Mouse (Mus musculus) left cerebral cortex, postnatal 10 days (tissue): Measurements from ENCODE around the gene Erfe. TPM values are rescaled to one million over a fixed set of nuclear protein-coding genes. Genes with fewer than 3 reads are reported as not detected.

Experiments
- DNase-seq, 2 experiments: peaks; one replicate each; pipeline ENCODE4 v3.0.0; 2021 to 2022; ENCODE audit warnings: low spot score in 2 of 2, mixed read lengths in 1 of 2; ENCODE audit errors: extremely low spot score in 1 of 2
- intact Hi-C: fragments of 180-260 bp; cut with DNase I; formaldehyde crosslinking; loops from one replicate; pipeline ENCODE4 v1.15.1; 2025
- total RNA-seq, 2 experiments: library from RNA; stranded (reverse); gene quantifications; 2 replicates each; pipeline ENCODE4 v1.2.3; 2021

Erfe gene
- total RNA-seq, 2 experiments from 2014 or later: 0.39 to 0.41 TPM

DNA sequence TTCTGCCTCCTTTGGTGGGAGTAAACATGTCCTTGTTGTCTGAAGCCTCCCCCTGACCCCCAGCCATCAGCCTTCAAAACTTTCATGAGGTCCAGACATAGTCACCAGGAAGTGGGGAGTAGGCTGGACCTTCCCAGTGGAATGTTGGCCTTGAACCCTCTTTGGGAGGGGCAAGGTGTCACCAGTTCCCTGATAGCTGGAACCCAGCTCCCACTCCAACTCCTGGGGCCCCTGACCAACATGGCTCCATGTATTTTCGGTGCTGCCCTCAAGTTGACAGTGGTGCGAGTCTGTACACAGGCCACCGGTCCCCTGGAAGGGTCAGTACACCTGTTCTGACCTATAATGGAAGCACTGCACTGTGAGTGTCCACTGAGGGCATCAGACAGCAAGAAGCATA is 1.1 kb downstream of the Erfe start:
- no peak for DNase-seq
- intact Hi-C loops: no loop called here

DNA sequence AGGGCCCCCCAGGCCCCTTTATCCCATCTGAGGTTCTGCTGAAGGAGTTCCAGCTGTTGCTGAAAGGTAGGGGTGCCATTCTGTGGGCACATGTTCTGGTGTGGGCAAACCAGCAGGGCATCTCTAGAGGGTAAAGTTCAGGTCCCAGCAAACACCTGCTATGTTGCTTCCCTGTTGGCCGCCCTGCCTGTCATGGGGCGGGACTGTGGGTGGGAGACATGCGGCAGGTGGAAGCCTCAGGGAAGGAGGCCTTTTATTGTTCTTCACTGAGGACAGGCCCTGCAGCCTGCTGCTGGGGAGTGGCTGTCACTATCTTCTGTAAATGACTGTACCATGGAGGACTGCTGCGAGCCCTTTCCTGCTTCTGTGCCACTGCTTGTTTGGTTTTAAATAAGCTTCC is 3.2 kb downstream of the Erfe start:
- intact Hi-C loops: no loop called here
- DNase-seq: no peak

DNA sequence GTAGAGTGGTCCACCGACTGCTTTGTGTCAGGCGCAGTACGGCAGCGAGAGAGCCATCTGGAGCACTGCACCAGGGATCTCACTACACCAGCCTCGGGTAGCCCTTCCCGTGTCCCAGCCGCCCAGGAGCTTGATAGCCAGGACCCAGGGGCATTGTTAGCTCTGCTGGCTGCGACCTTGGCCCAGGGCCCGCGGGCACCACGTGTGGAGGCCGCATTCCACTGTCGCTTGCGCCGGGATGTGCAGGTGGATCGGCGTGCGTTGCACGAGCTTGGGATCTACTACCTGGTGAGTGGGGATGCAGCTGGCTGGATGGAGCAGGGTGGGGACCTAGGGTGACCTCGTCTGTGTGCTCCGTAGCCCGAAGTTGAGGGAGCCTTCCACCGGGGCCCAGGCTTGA is 3.8 kb downstream of the Erfe start:
- no peak for DNase-seq
- intact Hi-C loops: loop anchor here (10.0 kb wide), 1 partner anchor 245 kb away; no protein-coding TSS in a partner anchor

DNA sequence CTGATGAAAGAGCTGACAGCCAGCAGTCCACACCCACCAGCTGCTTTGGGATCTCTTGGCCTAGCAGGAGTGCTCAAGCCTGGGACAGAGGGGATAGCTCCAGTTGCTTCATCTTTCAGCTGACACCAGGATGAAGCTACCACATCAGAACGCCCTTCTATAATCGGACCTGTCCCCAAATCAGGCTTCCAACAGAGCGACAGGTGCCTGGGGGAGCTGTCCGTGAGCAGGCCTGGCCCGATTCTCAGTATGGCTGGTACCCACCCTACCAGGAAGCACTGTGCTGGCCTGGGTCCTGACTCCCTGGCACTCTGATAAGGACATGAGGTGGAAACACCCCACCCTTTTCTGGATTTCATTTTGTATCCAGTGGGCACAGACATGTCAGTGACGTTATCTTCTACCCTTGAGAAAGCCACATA is 7.2 kb downstream of the Erfe start:
- DNase-seq: no peak
- intact Hi-C loops: loop anchor here (10.0 kb wide), 1 partner anchor 249 kb away; no protein-coding TSS in a partner anchor

DNA sequence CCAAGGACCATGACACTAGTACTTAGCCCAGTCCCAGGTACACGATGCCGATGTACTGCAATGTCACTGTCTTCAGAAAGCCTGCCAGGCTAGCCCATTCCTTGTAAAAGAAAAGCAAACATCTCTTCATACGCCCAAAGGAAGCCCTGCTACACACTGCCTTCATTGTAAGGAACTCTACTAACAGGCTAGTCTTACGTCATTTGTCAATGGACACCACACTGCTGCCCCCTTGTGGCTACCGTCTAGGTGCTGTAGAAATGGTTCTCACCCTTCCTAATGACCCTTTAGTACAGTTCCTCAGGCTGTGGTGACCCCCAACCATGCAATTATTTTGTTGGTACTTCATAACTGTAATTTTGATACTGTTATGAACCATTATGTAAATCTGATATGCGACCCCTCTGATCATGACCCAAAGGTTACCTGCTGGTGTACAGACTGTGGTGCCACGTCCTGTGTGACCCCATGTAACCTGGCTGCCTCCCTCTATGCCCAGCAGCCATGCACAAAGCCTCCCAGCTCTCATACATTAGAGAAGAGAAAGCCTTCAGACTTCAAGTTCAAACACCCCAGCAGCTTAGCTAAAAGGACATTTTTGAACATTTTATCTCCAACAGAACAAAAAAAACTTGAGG is 14.3 kb downstream of the Erfe start:
- peak; percentile 53 to 82 for DNase-seq
- intact Hi-C loops: loop anchor here (10.0 kb wide), 1 partner anchor 406 kb away; no protein-coding TSS in a partner anchor

DNA sequence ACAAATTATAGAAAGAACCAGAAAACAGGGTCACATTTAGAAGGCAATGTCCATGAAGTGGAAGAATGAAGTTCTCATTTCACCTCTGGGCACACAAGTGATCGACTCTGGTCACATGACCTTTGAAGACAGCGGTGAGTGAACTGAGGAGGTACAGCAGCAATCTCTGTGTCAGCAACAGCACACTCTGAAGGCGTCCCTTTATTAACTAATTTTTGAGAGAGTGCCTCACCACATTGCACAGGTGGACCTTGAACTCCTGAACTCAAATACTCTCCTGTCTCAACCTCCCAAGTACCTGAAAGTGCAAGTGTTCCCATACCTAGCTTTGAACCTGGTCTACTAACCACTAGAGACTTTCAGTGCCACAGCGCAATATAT is 14.9 kb downstream of the Erfe start:
- DNase-seq: no peak
- intact Hi-C loops: loop anchor here (10.0 kb wide), 1 partner anchor 406 kb away; no protein-coding TSS in a partner anchor

DNA sequence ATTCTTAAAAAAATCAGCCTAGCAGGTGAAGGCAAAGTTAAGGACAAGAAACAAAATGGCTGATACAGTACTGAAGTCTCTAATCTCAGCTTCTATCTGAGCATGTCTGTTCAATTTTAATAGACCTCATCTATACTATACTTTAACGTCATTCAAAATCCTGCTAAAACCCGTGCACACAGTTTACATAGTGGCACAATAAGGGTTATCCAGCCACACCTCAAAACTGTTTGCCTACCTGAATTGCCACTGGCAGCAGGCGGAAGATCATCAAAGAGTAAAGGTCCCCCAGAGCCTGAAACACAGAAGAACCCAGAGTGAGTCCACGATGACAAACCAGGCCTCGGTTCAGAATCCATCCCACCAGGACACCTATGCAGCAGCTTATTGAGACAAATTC is 24.1 kb downstream of the Erfe start:
- intact Hi-C loops: no loop called here
- no peak for DNase-seq

DNA sequence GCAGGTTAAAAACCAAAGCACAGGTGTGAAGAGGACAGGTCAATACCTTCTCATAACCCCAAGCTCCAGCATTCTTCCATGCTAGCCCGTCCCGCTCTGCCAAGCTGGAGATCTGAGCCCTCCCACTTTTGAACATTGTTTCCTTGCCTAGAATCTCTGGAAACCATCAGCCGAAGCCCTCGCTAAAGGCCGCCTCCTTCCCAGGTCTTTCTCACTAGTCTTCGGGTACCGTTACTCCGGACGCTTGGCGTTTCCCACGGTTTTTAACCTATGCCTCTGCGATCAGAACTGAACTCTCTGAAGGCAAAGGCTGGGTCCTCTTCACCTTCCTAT is 31.7 kb downstream of the Erfe start:
- intact Hi-C loops: no loop called here
- DNase-seq: no peak

DNA sequence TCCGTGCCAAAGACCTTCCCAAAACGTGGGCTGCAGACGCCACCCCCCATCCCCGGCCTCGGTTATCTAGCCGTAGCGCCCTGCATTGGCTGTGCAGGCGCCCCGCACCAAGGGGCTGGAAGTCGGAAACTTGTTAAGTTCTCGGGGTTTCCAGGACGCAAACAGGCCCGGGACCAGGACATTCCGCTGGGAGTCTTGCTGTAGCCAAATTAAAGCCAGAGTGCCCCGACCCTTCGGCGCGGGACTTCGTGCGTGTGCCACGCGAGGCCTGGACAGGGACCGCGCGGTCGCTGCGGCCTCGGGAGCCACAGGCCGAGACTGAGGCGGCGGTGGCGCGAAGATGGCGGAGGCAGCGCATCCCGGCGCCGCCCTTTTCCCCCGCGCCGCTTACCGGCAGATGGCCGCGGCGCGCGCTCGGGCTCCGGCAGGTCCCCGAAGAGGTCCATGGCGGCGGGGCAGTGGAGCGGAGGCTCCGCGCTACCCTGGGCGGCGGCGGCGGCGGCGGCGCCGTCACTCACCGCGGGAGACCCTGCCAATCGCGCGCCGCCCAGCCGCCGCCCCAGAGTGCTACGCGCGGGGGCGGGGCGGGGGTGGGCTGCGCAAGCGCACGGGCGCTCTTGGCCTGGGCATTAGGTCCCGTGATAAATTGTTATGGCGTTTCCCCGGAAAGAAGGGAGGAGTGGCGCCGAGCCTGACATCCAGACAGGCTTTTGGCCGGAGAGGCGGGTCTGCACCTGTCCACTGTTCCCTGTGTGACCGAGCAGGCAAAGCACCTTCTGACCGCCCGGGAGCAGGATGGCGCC is 32.2 kb downstream of the Erfe start, which contains the start of gene Ilkap:
Gene Ilkap (minus strand): TSS at position 556 of the 803 bp plus-strand sequence.
- peak; percentile 66 to 89 for DNase-seq
- intact Hi-C loops: no loop called here

DNA sequence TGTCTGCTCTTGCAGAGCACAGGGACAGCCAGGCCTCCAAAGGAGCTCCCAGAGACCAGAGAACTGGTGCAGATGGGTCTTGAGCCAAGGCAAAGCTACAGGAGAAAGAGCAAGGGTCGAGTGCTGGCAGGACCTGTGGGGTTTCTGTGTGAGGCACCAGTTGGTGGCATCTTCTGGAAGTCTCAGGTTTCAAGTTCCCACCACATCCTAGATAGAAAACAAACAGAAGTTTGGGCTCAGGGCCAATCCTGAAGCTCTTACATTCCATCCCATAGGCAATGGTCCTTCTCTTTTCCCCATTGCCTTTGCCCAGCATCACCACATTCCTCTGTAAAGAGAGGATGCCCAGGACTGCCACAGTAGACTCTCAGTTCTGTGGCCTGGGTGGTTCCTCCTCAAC is 38.7 kb downstream of the Erfe start:
- intact Hi-C loops: no loop called here
- DNase-seq: no peak

DNA sequence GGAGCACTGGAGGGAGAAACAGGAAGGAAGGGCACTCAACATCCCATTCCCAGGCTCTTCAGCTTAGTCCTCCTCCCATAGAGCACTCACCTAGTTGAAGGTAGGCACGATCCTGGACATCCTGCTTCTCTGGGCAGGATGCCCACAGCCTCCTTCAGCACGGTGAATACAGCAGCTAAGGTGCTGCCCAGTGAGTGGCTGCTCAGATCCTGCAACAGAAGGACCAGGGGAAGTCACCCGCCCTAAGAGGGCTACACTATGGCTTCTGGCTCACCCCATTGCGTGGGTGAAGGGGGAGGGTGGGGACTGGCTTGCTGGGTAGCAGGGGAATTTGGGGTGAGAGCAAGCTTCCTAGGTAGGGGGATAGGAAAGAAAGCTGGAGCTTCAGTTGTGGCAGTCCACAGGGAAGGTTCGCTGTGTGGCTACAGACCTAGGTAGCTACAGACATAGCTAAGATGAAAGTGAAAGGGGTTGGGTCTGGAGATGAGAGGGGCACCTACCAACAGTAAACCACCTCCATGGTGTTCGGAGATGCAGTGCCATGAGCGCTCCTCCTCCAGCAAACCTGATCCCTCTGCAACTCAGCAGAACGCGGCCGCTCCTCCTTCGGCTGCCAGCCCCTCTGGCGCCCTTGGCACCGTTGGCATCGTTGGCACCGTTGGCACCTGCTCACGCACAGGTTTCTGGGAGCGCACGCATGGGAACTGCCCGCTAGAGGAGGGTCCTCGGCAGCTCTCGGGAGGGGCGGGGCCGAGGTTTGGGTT is 39.4 kb downstream of the Erfe start:
- DNase-seq: no peak
- intact Hi-C loops: no loop called here

DNA sequence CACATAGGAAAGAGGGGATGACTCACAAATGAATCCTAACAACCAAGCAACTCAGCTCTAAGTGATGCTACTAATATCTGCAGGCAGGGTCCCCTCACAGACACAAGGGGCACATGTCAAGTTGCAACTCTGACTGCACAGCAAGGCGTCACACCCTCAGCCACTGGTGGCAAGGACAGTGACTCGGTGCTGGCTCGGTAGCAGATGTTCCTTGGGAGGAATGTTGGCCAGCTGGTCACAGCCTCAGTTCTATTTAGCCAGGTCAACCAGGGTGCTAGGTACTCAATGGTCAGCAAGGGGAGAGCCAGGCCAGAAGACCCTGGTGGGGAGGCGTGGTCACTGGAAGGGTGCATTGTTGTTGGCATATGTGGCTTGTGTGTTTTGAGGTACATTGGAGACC is 41.6 kb downstream of the Erfe start:
- DNase-seq: no peak
- intact Hi-C loops: no loop called here

DNA sequence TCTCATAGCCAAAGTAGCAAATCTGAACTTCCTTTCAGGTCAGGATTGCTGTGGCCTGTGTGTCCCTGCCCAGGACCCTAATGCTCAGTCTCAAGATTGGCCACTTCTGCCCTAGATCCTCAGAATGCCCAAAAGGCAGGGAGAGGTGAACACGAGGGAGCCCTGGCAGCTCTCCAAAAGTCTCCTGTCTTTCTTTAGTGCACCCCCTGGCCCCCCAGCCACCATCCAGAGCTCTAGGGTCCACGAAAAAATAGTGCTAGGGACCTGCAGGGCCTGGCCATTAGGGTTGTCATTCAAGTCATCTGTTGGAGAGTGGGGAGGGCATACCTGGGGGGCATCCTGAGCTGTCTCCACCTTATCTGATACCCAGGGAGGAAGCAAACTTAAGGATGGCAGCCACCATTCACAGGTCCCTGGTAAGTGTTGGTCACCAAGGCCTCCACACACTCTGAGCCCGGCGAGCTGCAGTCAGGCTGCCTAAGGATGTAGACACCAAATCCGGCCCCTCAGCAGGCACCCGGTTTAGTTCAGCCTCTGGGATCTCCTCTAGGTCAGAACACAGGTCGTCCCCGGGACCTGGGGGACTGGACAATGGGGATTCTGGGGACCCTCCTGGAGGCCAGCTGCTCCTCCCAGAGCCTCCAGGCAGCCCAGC is 45.5 kb downstream of the Erfe start:
- peak in 1 of 2 experiments; percentile 47 for DNase-seq
- intact Hi-C loops: no loop called here

DNA sequence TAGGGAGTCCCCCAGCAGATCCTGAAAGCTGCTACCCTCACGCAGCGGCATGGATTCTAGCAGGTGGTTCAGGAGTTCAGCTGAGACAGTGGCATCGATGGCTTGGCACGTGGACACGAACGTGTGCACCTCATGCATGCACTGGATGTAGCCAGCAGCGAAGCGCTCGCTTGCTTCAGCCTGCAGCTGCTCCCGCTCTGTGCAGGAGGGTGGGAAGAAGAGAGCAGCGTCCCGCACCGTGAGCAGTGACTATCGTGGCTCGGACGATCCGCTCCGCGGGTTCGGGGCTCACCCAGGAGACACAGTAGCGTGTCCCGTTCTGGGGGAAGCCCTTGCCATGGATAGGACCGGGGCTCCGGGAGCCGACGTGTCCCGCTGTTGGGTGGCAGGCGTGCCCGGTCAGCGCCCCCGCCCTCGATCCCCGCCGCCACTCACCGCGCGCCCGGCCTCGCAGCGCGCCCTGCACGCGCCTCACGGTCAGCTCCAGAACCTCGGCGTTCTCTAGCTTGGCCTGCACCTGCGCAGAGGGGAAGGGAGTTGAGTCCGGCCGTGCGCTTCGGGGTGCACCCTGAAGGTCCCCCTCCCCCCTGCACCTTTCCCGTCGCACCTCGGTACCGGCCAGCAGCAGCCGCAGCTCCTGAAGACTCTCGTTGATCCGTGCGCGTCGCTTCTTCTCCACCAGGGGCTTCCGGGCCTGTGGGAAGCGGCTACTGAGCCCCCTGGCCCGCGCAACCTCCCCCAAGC is 46.2 kb downstream of the Erfe start:
- intact Hi-C loops: no loop called here
- DNase-seq: no peak

DNA sequence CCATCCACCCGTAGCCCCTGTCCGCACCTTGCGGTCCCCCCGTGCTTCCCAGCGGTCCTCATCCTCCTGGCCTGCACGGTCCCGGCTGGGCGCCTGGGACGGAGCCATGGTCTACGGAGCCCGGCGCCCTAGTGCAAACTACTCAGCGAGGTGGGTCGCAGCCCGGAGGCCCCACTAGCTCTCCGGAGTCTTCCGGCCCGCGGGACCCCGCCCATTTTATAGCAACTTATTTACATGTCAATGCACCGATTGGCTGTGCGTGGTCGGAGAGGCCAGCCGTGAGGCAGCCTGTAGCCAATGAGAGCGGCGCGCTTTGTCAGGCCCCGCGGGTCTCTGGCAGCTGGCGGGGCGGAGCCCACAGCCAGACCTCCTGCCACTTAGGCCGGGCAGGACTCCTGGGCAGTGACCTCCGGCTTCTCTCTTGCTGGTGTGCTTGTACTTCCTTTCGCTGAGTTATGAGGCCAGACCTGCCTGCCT is 46.8 kb downstream of the Erfe start:
- intact Hi-C loops: no loop called here
- DNase-seq: peak; percentile 93 to 97

DNA sequence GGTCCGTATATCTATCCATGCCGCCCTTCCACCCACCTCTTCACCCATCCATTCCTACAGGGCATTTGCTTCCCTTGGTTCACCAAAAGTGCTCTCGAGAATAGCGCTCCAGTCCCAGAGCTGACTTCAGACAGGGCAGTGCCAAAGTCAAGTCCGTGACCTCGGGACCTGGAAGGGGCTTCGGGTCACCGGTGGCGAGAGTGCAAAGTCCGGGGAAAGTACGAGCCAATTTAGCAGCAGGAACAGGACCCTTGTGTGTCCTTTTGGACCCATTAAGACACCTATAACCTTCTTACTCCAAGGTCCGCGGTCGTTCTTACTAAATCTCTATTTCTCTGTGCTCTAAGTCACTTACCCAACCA is 47.3 kb downstream of the Erfe start:
- intact Hi-C loops: no loop called here
- DNase-seq: peak in 1 of 2 experiments; percentile 49

DNA sequence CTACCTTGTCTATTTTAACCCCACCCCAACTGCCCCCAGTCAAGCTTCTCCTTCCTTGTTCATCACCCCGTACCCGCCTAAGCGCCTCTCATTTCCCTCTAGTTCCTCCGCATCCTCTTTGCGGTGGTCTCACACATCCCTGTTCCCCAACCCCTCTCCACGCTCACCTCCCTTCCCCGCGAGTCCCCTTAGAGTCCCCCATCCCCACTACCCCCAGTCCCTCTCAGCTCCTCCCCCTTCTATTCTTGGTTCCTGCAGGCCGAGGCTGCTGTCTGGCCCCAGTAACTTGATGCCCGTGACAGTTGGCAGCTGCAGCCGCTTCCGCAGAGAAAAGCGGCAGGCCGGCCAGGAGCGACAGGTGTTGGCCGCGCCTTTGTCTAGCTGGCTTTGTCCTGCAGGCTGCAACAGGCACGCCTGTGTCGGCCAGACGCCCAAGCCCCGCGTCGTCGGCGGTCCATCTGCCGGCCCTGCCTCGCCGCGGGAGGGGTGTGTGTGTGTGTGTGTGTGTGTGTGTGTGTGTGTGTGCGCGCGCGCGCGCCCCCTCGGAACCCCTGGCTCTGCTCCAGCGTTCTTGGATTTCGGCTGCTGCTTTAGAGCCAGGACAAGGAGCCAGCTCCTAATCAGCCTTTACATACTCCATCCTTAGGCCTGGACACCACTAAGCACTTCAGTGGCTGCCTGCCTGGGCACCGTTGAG is 47.8 kb downstream of the Erfe start, which contains the start of gene Hes6:
Gene Hes6 (minus strand): TSS at position 141 of the 697 bp plus-strand sequence.
- intact Hi-C loops: no loop called here
- DNase-seq: peak; percentile 60 to 88

DNA sequence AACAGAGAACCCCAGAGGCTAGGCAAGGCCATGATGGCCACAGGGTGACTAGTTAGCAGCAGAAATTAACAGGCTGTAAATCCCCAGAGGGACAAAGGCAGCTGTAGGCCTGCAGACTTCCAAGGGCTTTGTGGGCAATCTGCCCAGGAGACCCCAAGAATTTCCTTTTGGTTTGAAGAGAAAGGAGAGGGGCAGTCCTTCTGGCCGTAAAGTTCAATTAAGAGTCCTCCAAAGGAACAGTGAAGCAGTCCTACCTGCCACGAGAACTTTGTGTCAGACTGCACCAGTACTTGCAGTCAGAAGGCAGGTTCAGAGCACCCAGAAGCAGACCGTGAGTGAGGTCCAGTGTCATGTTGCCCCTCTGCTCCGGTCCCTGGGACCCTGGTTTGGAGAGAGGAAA is 48.7 kb downstream of the Erfe start:
- DNase-seq: no peak

More for the DNA sequence above, 48.7 kb downstream of the Erfe start:
- intact Hi-C loops: loop anchor here (5.0 kb wide), 1 partner anchor 42 kb away; the partner anchor contains the start of gene Per2
